Mouse (Mus musculus) heart, embryonic 15.5 days (tissue): ENCODE measurements around the gene Acacb. TPM values are rescaled to one million over a fixed set of nuclear protein-coding genes. Genes with fewer than 3 reads are reported as not detected.

Experiments used
- ATAC-seq: fragments of 200-750 bp; cut with Nextera tagmentation; replicated peaks from 2 replicates; pipeline ENCODE4 v1.8.0; 2017; ENCODE audit warnings: low read depth, moderate TSS enrichment; ENCODE audit not compliant: insufficient number of reproducible peaks, insufficient read depth, low FRiP score
- H3K27ac ChIP-seq: fragments of 300-500 bp; sonication (generic); 2 replicates; pipeline ENCODE4 v1.5.1; 2015; ENCODE audit warnings: mild to moderate bottlenecking, inconsistent platforms
- H3K27me3 ChIP-seq: fragments of 300-500 bp; sonication (generic); 2 replicates; pipeline ENCODE4 v1.6.1; 2015; ENCODE audit warnings: inconsistent platforms
- H3K36me3 ChIP-seq: fragments of 300-500 bp; sonication (generic); 2 replicates; pipeline ENCODE4 v1.6.1; 2015; ENCODE audit warnings: mild to moderate bottlenecking, inconsistent platforms
- H3K4me1 ChIP-seq: fragments of 300-500 bp; sonication (generic); replicated peaks from 2 replicates; pipeline ENCODE4 v1.6.1; 2015; ENCODE audit warnings: inconsistent platforms
- H3K4me2 ChIP-seq: fragments of 300-500 bp; sonication (generic); 2 replicates; pipeline ENCODE4 v1.6.1; 2015; ENCODE audit warnings: inconsistent platforms, mild to moderate bottlenecking, moderate library complexity
- H3K4me3 ChIP-seq: fragments of 300-500 bp; sonication (generic); 2 replicates; pipeline ENCODE4 v1.5.1; 2015; ENCODE audit warnings: mild to moderate bottlenecking, inconsistent platforms
- H3K9ac ChIP-seq: fragments of 300-500 bp; sonication (generic); 2 replicates; pipeline ENCODE4 v1.6.1; 2015; ENCODE audit warnings: mild to moderate bottlenecking, inconsistent platforms
- H3K9me3 ChIP-seq: fragments of 300-500 bp; sonication (generic); replicated peaks from 2 replicates; pipeline ENCODE4 v1.6.1; 2016; ENCODE audit warnings: inconsistent platforms
- WGBS: fragments of 180-500 bp; shearing (Covaris S2); methylation state at CpG from one replicate; pipeline ENCODE4 v1.1.7; 2015; ENCODE audit warnings: mixed read lengths; 5-methylcytosine and 5-hydroxymethylcytosine counted together
- polyA plus RNA-seq: library from polyadenylated mRNA; unstranded; fragments of >200 nt; fragmentation: Nextera tagmentation; extraction: Ambion mirVana; gene quantifications from 2 replicates; pipeline ENCODE4 v1.2.1, GENCODE M21; 2015

The Acacb gene
- polyA plus RNA-seq, 1 experiment from 2014 or later: 11.3 TPM

- no peak overlapping the region for H3K27ac ChIP-seq
- peaks cover 9% of the 10 kb centered on the region; the same call in 1 of the 2 replicates for H3K36me3 ChIP-seq
- ATAC-seq: no peak
- H3K9ac ChIP-seq: no peak overlapping the region
- no peaks in the 10 kb centered on the region for H3K27me3 ChIP-seq
- WGBS: 54% methylated on average over 12 of the region's 12 CpGs
- peaks cover 8% of the 10 kb centered on the region for H3K4me1 ChIP-seq
- H3K4me2 ChIP-seq: no peak overlapping the region
- H3K9me3 ChIP-seq: no peaks in the 10 kb centered on the region
- H3K4me3 ChIP-seq: no peak overlapping the region
These were observed 15.9 kb downstream of the Acacb start for GRCm38 (mm10) chr5:114162106-114162815.

- WGBS: 43% methylated on average over 6 of the region's 6 CpGs
- Histone ChIP-seq H3K9ac (no peak overlapping the region), H3K36me3 (peaks cover 9% of the 10 kb centered on the region; the same call in 1 of the 2 replicates), H3K4me1 (peaks cover 8% of the 10 kb centered on the region), H3K4me3 (no peak overlapping the region), H3K9me3 (no peaks in the 10 kb centered on the region), H3K4me2 (no peak overlapping the region), H3K27me3 (no peaks in the 10 kb centered on the region), H3K27ac (no peak overlapping the region)
- ATAC-seq: no peak
These were observed 16.9 kb downstream of the Acacb start for GRCm38 (mm10) chr5:114163117-114163696.

- Histone ChIP-seq H3K4me3 (no peak overlapping the region), H3K4me2 (no peak overlapping the region), H3K9ac (no peak overlapping the region), H3K4me1 (peaks cover 20% of the 10 kb centered on the region), H3K9me3 (no peaks in the 10 kb centered on the region), H3K27me3 (no peaks in the 10 kb centered on the region), H3K27ac (no peak overlapping the region), H3K36me3 (peaks cover 9% of the 10 kb centered on the region; the same call in 1 of the 2 replicates)
- WGBS: 80% methylated on average over 7 of the region's 7 CpGs
- no peak for ATAC-seq
These were observed 24.0 kb downstream of the Acacb start for GRCm38 (mm10) chr5:114170345-114170744.

DNA sequence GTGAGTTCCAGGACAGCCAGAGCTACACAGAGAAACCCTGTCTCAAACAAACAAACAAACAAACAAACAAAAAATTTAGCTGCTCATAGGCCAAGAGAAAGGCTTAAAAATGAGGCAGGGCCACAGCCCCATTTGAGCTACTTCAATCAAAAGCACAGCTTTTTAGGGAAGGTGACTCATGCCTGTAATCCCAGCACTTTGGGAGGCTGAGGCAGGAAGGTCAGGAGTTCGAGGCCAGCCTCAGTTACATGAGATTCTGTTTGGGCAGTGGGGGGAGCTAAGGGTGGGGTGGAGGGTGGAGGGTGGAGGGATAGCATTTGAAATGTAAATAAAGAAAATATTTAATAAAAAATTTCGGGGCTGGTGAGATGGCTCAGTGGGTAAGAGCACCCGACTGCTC is 26.6 kb downstream of the Acacb start:
- Histone ChIP-seq H3K4me2 (no peak overlapping the region), H3K4me3 (no peak overlapping the region), H3K9ac (no peak overlapping the region), H3K27me3 (no peaks in the 10 kb centered on the region), H3K4me1 (peaks cover 33% of the 10 kb centered on the region), H3K9me3 (no peaks in the 10 kb centered on the region), H3K27ac (no peak overlapping the region), H3K36me3 (no peaks in the 10 kb centered on the region)
- 92% methylated on average over 3 of the region's 3 CpGs for WGBS
- no peak for ATAC-seq

GRCm38 (mm10) chr5:114173458-114173857 is 27.1 kb downstream of the Acacb start:
- Histone ChIP-seq H3K36me3 (no peaks in the 10 kb centered on the region), H3K4me2 (peak overlapping the region; percentile 89), H3K4me3 (no peak overlapping the region), H3K27ac (peak overlapping the region; percentile 87), H3K9ac (no peak overlapping the region), H3K9me3 (no peaks in the 10 kb centered on the region), H3K4me1 (peaks cover 33% of the 10 kb centered on the region), H3K27me3 (no peaks in the 10 kb centered on the region)
- ATAC-seq: no peak
- 69% methylated on average over 7 of the region's 7 CpGs for WGBS

DNA sequence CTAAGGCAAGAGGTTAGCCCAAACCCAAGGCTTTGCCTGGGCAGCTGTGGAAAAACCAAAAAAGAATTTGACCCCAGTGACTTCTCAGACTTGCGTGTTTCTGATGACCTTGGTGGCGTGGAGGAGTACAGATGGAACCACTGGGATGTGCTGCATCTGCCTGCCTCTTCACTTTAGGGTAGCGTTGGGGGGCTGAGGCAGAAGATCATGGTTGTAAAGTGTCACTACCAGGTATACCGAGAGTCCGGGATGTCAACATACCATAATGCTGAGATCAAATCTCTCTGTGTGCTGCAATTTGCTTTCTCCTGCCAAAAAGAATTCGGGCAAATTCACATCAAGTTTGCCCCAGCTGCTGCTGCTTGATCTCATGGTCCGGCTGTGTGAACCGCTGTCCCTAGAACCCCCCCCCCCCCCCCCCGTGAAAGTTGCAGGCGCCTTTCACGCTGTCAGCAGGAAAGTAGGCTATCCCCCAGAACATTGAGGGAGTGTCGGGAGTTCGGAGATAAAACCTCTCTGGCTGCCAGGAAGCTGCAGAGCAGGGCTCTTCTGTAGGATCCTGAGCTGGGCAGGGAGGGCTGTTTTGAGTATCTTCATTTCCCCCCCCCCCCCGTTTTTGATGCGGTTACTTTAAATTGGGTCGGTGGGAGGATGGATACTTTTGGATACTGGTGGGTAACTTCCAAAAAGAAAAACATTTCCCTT is 27.7 kb downstream of the Acacb start:
- no peaks in the 10 kb centered on the region for H3K27me3 ChIP-seq
- H3K4me2 ChIP-seq: peak overlapping the region; percentile 89
- H3K4me3 ChIP-seq: peak overlapping the region; percentile 14
- H3K27ac ChIP-seq: peak overlapping the region; percentile 87
- H3K9me3 ChIP-seq: no peaks in the 10 kb centered on the region
- H3K9ac ChIP-seq: 0 out of 2 replicates have a peak overlapping the region, but pooled peaks have one; percentile 6
- WGBS: 13% methylated on average over 16 of the region's 16 CpGs
- H3K4me1 ChIP-seq: peaks cover 33% of the 10 kb centered on the region
- no peak for ATAC-seq
- no peaks in the 10 kb centered on the region for H3K36me3 ChIP-seq

DNA sequence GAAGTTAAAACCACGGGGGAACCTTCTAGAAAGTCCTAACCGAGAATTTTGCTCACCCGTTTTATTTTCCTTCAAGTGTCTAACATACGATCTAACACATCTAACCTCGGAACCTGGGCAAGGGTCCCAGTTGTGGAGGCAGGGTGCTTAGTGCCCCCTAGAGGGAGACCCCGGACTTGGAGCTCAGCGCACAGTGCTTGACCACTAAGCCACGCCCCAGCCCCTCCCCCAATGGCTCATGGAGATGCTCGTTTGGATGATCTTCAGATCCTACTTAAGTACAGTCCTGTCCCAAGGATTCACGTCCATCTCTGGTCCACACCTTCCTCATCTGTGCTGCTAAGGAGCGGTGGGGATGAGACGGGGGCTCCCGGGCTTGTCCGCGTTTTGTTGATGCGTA is 28.3 kb downstream of the Acacb start:
- 0 out of 2 replicates have a peak overlapping the region, but pooled peaks have one; percentile 6 for H3K9ac ChIP-seq
- H3K4me3 ChIP-seq: peak overlapping the region; percentile 14
- H3K27me3 ChIP-seq: no peaks in the 10 kb centered on the region
- peak overlapping the region; percentile 87 for H3K27ac ChIP-seq
- peaks cover 33% of the 10 kb centered on the region for H3K4me1 ChIP-seq
- 15% methylated on average over 16 of the region's 16 CpGs for WGBS
- H3K9me3 ChIP-seq: no peaks in the 10 kb centered on the region
- no peak for ATAC-seq
- H3K36me3 ChIP-seq: no peaks in the 10 kb centered on the region
- peak overlapping the region; percentile 89 for H3K4me2 ChIP-seq

DNA sequence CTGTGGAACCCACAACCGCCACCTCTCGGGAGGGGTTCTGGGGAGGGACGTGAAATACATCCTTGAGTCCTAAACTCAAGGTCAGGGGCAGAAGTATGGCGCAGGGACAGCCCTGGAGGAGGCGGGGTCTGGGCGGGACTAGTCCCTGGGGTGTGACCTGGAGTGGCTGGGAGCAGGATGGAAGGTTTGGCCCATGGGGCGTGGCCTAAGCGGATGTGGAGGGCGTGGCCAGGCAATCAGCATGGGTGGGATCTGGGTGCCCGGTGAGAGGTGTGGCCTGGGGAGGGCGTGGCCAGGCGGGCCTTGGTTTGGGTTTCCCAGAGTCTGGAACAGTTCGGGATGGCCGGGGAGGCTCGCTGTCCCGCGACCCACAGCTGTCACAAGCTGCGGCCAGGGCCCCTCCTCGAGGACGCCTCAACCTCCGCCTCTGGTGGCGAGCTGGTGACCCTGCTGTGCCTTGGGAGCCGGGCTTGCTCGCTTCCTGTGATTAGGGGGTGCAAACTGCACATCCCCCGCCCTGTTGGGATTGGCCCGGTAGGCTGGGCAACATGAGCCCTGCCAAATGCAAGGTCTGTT is 29.3 kb downstream of the Acacb start:
- Histone ChIP-seq H3K9ac (peak overlapping the region; percentile 66), H3K36me3 (no peaks in the 10 kb centered on the region)
- ATAC-seq: peak; percentile 98

GRCm38 (mm10) chr5:114176548-114177400 is 30.4 kb downstream of the Acacb start:
- Histone ChIP-seq H3K4me3 (peak overlapping the region; percentile 64), H3K9me3 (no peaks in the 10 kb centered on the region), H3K27ac (peak overlapping the region; percentile 87), H3K4me2 (peak overlapping the region; percentile 89), H3K36me3 (no peaks in the 10 kb centered on the region), H3K4me1 (peaks cover 35% of the 10 kb centered on the region), H3K9ac (peak overlapping the region; percentile 66), H3K27me3 (no peaks in the 10 kb centered on the region)
- no peak for ATAC-seq
- WGBS: 66% methylated on average over 8 of the region's 8 CpGs

More for the DNA sequence above, 29.3 kb downstream of the Acacb start:
- H3K4me1 ChIP-seq: peaks cover 35% of the 10 kb centered on the region
- WGBS: under 1% methylated on average over 26 of the region's 26 CpGs
- peak overlapping the region; percentile 87 for H3K27ac ChIP-seq
- no peaks in the 10 kb centered on the region for H3K9me3 ChIP-seq
- H3K4me3 ChIP-seq: peak overlapping the region; percentile 64
- no peaks in the 10 kb centered on the region for H3K27me3 ChIP-seq
- peak overlapping the region; percentile 89 for H3K4me2 ChIP-seq

- H3K9me3 ChIP-seq: no peaks in the 10 kb centered on the region
- H3K4me3 ChIP-seq: no peak overlapping the region
- no peak overlapping the region for H3K4me2 ChIP-seq
- H3K27ac ChIP-seq: no peak overlapping the region
- no peak overlapping the region for H3K9ac ChIP-seq
- WGBS: 80% methylated on average over 4 of the region's 4 CpGs
- H3K36me3 ChIP-seq: no peaks in the 10 kb centered on the region
- no peak for ATAC-seq
- H3K27me3 ChIP-seq: no peaks in the 10 kb centered on the region
- H3K4me1 ChIP-seq: peaks cover 33% of the 10 kb centered on the region
These were observed 31.8 kb downstream of the Acacb start for GRCm38 (mm10) chr5:114177966-114178719.
